Mouse (Mus musculus): ENCODE data around the gene Strap.

- no peak for TF ChIP-seq POLR2A (IDR thresholded peaks at IDR 0.05; ENCODE audit: borderline replicate concordance, extremely low read depth, insufficient read depth, insufficient read length, poor library complexity, severe bottlenecking)
- no peak for TF ChIP-seq CTCF (IDR thresholded peaks at IDR 0.05; ENCODE audit: borderline replicate concordance, extremely low read depth, insufficient read depth, insufficient read length)
Measured at GRCm38 (mm10) chr6:137695046-137695445, 39.8 kb upstream of the Strap start.

Measured in brain, embryonic 14.5 days (tissue).